23 mouse cellular contexts compared by ENCODE assay signal in the genomic region with DNA sequence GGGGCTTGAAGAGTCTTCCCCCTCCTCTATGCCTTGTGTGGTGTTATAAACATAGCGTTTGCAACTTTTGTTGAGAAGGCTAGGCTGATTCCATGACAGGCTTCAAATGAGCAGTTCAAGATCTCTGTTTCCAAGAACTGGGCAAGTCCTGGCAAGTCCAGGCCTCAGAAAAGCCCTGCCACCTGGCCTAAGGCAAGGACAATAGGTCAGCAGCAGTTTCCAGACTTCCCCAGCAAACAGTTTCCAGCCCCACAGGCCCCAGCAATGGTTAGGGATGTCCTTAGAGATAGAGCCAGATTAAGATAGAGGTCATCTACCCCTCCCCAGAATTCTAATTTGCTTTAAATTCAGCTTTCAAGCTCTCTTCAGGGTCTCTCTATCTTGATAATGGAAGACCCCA. TPM values are rescaled to one million over a fixed set of nuclear protein-coding genes. Genes with fewer than 3 reads are reported as not detected.
DNase-seq lines count a peak whose midpoint lies in the region; ATAC-seq and TF ChIP-seq lines count a peak whose summit lies in the region.
"Had no signal": no experiment of that assay in that cellular context is flagged by ENCODE, and none has a peak within 500 bp of the region (broad histone marks: within the 10 kb centered on the region; RNA-seq: fewer than 3 reads in every experiment).

No protein-coding gene starts in this region.

- TF ChIP-seq EP300 in ES-Bruce4 (IDR thresholded peaks at IDR 0.05; ENCODE audit: insufficient read depth, low read depth, low read length): peak; percentile 94

- no peak for DNase-seq in heart, postnatal 14 days
- no peak for DNase-seq in testis, postnatal 10 days (ENCODE audit: low spot score)
- DNase-seq: adrenal gland, adult 2 months; adrenal gland, postnatal 10 days; adrenal gland, postnatal 25 days; cerebellum, adult 11-12 months; cerebellum, adult 2 months; cerebellum, adult 9-10 months; cerebellum, postnatal 25 days; forebrain, postnatal 0 days had no signal

- H3K9ac ChIP-seq in heart, embryonic 13.5 days: no peak overlapping the region
- H3K9ac ChIP-seq in ES-Bruce4 (ENCODE audit: low read depth, poor library complexity, severe bottlenecking): no peak overlapping the region
- H3K9ac ChIP-seq: embryonic facial prominence, embryonic 12.5 days; forebrain, embryonic 13.5 days; forebrain, embryonic 15.5 days; forebrain, postnatal 0 days had no signal

- intact Hi-C loops in heart, postnatal 14 days (cut with DNase I): no loop called here

- H3K4me1 ChIP-seq in heart, embryonic 13.5 days: peaks cover 17% of the 10 kb centered on the region
- H3K4me1 ChIP-seq in testis, adult 2 months (ENCODE audit: control insufficient read depth, insufficient read depth, low read length): no peaks in the 10 kb centered on the region
- no peaks in the 10 kb centered on the region for H3K4me1 ChIP-seq in ES-Bruce4 (ENCODE audit: control insufficient read depth, insufficient read depth, low read length)
- H3K4me1 ChIP-seq: embryonic facial prominence, embryonic 10.5 days; embryonic facial prominence, embryonic 12.5 days; forebrain, embryonic 13.5 days; forebrain, embryonic 15.5 days had no signal

- H3K27ac ChIP-seq in heart, embryonic 13.5 days (replicated peaks): 0 out of 2 replicates have a peak overlapping the region, but pooled peaks have one; percentile 57
- peak overlapping the region; percentile 69 for H3K27ac ChIP-seq in testis, adult 2 months (ENCODE audit: control insufficient read depth, insufficient read depth, low read depth, low read length)
- peak overlapping the region; percentile 77 for H3K27ac ChIP-seq in ES-Bruce4 (ENCODE audit: insufficient read depth, low read length)
- H3K27ac ChIP-seq: embryonic facial prominence, embryonic 10.5 days; embryonic facial prominence, embryonic 12.5 days; forebrain, embryonic 13.5 days; forebrain, embryonic 15.5 days had no signal

- no peaks in the 10 kb centered on the region for H3K9me3 ChIP-seq in heart, embryonic 13.5 days
- peaks cover 19% of the 10 kb centered on the region for H3K9me3 ChIP-seq in ES-Bruce4 (replicated peaks; ENCODE audit: control insufficient read depth, insufficient read depth, low read length, poor library complexity, severe bottlenecking)
- H3K9me3 ChIP-seq: embryonic facial prominence, embryonic 10.5 days; embryonic facial prominence, embryonic 12.5 days; forebrain, embryonic 13.5 days; forebrain, embryonic 15.5 days had no signal

- no peak overlapping the region for H3K4me2 ChIP-seq in heart, embryonic 13.5 days
- H3K4me2 ChIP-seq: embryonic facial prominence, embryonic 12.5 days; forebrain, embryonic 13.5 days; forebrain, embryonic 15.5 days had no signal

- no peaks in the 10 kb centered on the region for H3K27me3 ChIP-seq in heart, embryonic 13.5 days (replicated peaks)
- H3K27me3 ChIP-seq in testis, adult 2 months (ENCODE audit: control insufficient read depth, insufficient read depth, low read length): no peaks in the 10 kb centered on the region
- H3K27me3 ChIP-seq in ES-Bruce4 (ENCODE audit: control insufficient read depth, insufficient read depth, low read length, poor library complexity, severe bottlenecking): no peaks in the 10 kb centered on the region
- H3K27me3 ChIP-seq: embryonic facial prominence, embryonic 12.5 days; forebrain, embryonic 13.5 days; forebrain, embryonic 15.5 days had no signal

- H3K36me3 ChIP-seq in heart, embryonic 13.5 days: no peaks in the 10 kb centered on the region
- H3K36me3 ChIP-seq in testis, adult 2 months (ENCODE audit: control insufficient read depth, insufficient read depth, low read length): no peaks in the 10 kb centered on the region
- no peaks in the 10 kb centered on the region for H3K36me3 ChIP-seq in ES-Bruce4 (ENCODE audit: control insufficient read depth, insufficient read depth, low read length, poor library complexity, severe bottlenecking)
- H3K36me3 ChIP-seq: embryonic facial prominence, embryonic 10.5 days; embryonic facial prominence, embryonic 12.5 days; forebrain, embryonic 15.5 days had no signal

- WGBS in heart, embryonic 13.5 days: 97% methylated on average over 1 of the region's 1 CpGs

- H3K4me3 ChIP-seq in heart, embryonic 13.5 days: no peak overlapping the region
- no peak overlapping the region for H3K4me3 ChIP-seq in testis, adult 2 months (ENCODE audit: control insufficient read depth, low read depth, low read length)
- H3K4me3 ChIP-seq in ES-Bruce4 (ENCODE audit: low read depth, low read length): no peak overlapping the region
- H3K4me3 ChIP-seq: embryonic facial prominence, embryonic 10.5 days; embryonic facial prominence, embryonic 12.5 days; forebrain, embryonic 13.5 days; forebrain, embryonic 15.5 days had no signal

- TF ChIP-seq POLR2A in testis, adult 2 months (IDR thresholded peaks at IDR 0.05; ENCODE audit: control insufficient read depth, low read depth, low read length): no peak
- no peak for TF ChIP-seq POLR2A in ES-Bruce4 (IDR thresholded peaks at IDR 0.05; ENCODE audit: insufficient read depth, low read length)

- no peak for TF ChIP-seq CTCF in testis, adult 2 months (IDR thresholded peaks at IDR 0.05; ENCODE audit: control insufficient read depth, insufficient read depth, insufficient replicate concordance, low read depth, low read length)
- no peak for TF ChIP-seq CTCF in ES-Bruce4 (IDR thresholded peaks at IDR 0.05; ENCODE audit: low read depth, low read length)

- no peak for ATAC-seq in heart, embryonic 13.5 days (ENCODE audit: extremely low read depth, insufficient number of reproducible peaks, low FRiP score, low TSS enrichment)
- ATAC-seq in megakaryocyte-erythroid progenitor cell, adult 5-6 weeks (replicated peaks; ENCODE audit: low FRiP score, low TSS enrichment, poor library complexity, severe bottlenecking): no peak
- ATAC-seq: forebrain, embryonic 13.5 days; forebrain, embryonic 15.5 days; forebrain, postnatal 0 days had no signal

RNA-seq across cellular contexts. Expression of a gene that starts 17.2 kb away (rescaled TPM):
- polyA plus RNA-seq in heart, embryonic 13.5 days (2015; fragmentation: Nextera tagmentation; extraction: Ambion mirVana): 53.1 and 58.7 TPM in 2 replicates
- total RNA-seq in heart, postnatal 14 days (2021): 100 to 1,000 TPM in 1 of 2 experiments, 10 to 100 TPM in 1; 94.6 to 114 TPM
- 14.9 and 19.3 TPM in 2 replicates for polyA plus RNA-seq in testis, adult 2 months (2012; rRNA removed)
- polyA plus RNA-seq in ES-Bruce4 (2011; ENCODE audit: insufficient read depth, insufficient read length, low read depth, missing spikeins): 38.0 and 42.7 TPM in 2 replicates
- total RNA-seq in megakaryocyte-erythroid progenitor cell, adult 5-6 weeks (2014; fragmentation: Nextera tagmentation): 1.4 and 1.6 TPM in 2 replicates
- 3.1 and 10.7 TPM in 2 replicates for total RNA-seq in megakaryocyte-erythroid progenitor cell, adult 5-6 weeks (2017)

RNA-seq across cellular contexts. Expression of a gene that starts 32.5 kb away (rescaled TPM):
- polyA plus RNA-seq in heart, embryonic 13.5 days (2015; fragmentation: Nextera tagmentation; extraction: Ambion mirVana): not detected in 2 replicates
- not detected for total RNA-seq in heart, postnatal 14 days (2021)
- polyA plus RNA-seq in testis, adult 2 months (2012; rRNA removed): not detected in 2 replicates
- 5.1 and 10.6 TPM in 2 replicates for polyA plus RNA-seq in ES-Bruce4 (2011; ENCODE audit: insufficient read depth, insufficient read length, low read depth, missing spikeins)
- total RNA-seq in megakaryocyte-erythroid progenitor cell, adult 5-6 weeks (2014; fragmentation: Nextera tagmentation): not detected in 2 replicates
- total RNA-seq in megakaryocyte-erythroid progenitor cell, adult 5-6 weeks (2017): not detected in 2 replicates
- total RNA-seq: adrenal gland, postnatal 10 days; adrenal gland, postnatal 25 days; forebrain, postnatal 0 days; MEL had no signal
- polyA plus RNA-seq: C2C12; cerebellum, adult 2 months; cortical plate, adult 2 months; embryonic facial prominence, embryonic 10.5 days; embryonic facial prominence, embryonic 12.5 days; embryonic facial prominence, embryonic 14.5 days; forebrain, embryonic 11.5 days; forebrain, embryonic 13.5 days; forebrain, embryonic 15.5 days; forebrain, postnatal 0 days had no signal
